Mouse (Mus musculus): ENCODE results near the gene Ccdc184. TPM values are rescaled to one million over a fixed set of nuclear protein-coding genes. Genes with fewer than 3 reads are reported as not detected.

Ccdc184 gene
- total RNA-seq, 1 experiment from 2014 or later, result 0.10 TPM

GRCm38 (mm10) chr15:98152916-98153315 is 14.0 kb upstream of the Ccdc184 start:
- no peak for ATAC-seq (replicated peaks in 1 of 2; ENCODE audit: insufficient read depth in 1 of 2, low FRiP score in 2 of 2, low TSS enrichment in 1 of 2, low read depth in 1 of 2, poor library complexity in 2 of 2, severe bottlenecking in 2 of 2)

- peak; percentile 53 to 74; a peak in 3 of 4 replicates for ATAC-seq (replicated peaks in 1 of 2; ENCODE audit: insufficient read depth in 1 of 2, low FRiP score in 2 of 2, low TSS enrichment in 1 of 2, low read depth in 1 of 2, poor library complexity in 2 of 2, severe bottlenecking in 2 of 2)
Measured at GRCm38 (mm10) chr15:98153625-98154024, 13.3 kb upstream of the Ccdc184 start.

- no peak for ATAC-seq (replicated peaks in 1 of 2; ENCODE audit: insufficient read depth in 1 of 2, low FRiP score in 2 of 2, low TSS enrichment in 1 of 2, low read depth in 1 of 2, poor library complexity in 2 of 2, severe bottlenecking in 2 of 2)
Measured at GRCm38 (mm10) chr15:98154146-98154545, 12.8 kb upstream of the Ccdc184 start.

- ATAC-seq (replicated peaks in 1 of 2; ENCODE audit: insufficient read depth in 1 of 2, low FRiP score in 2 of 2, low TSS enrichment in 1 of 2, low read depth in 1 of 2, poor library complexity in 2 of 2, severe bottlenecking in 2 of 2), result no peak
Measured at GRCm38 (mm10) chr15:98154631-98155030, 12.3 kb upstream of the Ccdc184 start.

- ATAC-seq (replicated peaks in 1 of 2; ENCODE audit: insufficient read depth in 1 of 2, low FRiP score in 2 of 2, low TSS enrichment in 1 of 2, low read depth in 1 of 2, poor library complexity in 2 of 2, severe bottlenecking in 2 of 2), result no peak
Measured at GRCm38 (mm10) chr15:98155272-98155671, 11.7 kb upstream of the Ccdc184 start.

- no peak for ATAC-seq (replicated peaks in 1 of 2; ENCODE audit: insufficient read depth in 1 of 2, low FRiP score in 2 of 2, low TSS enrichment in 1 of 2, low read depth in 1 of 2, poor library complexity in 2 of 2, severe bottlenecking in 2 of 2)
Measured at GRCm38 (mm10) chr15:98155944-98156343, 11.0 kb upstream of the Ccdc184 start.

- ATAC-seq (replicated peaks in 1 of 2; ENCODE audit: insufficient read depth in 1 of 2, low FRiP score in 2 of 2, low TSS enrichment in 1 of 2, low read depth in 1 of 2, poor library complexity in 2 of 2, severe bottlenecking in 2 of 2), result no peak
Measured at GRCm38 (mm10) chr15:98157253-98157652, 9.7 kb upstream of the Ccdc184 start.

- no peak; a peak in 1 of 4 replicates for ATAC-seq (replicated peaks in 1 of 2; ENCODE audit: insufficient read depth in 1 of 2, low FRiP score in 2 of 2, low TSS enrichment in 1 of 2, low read depth in 1 of 2, poor library complexity in 2 of 2, severe bottlenecking in 2 of 2)
Measured at GRCm38 (mm10) chr15:98161026-98161805, 5.7 kb upstream of the Ccdc184 start.

GRCm38 (mm10) chr15:98162561-98162960 is 4.4 kb upstream of the Ccdc184 start:
- no peak for ATAC-seq (replicated peaks in 1 of 2; ENCODE audit: insufficient read depth in 1 of 2, low FRiP score in 2 of 2, low TSS enrichment in 1 of 2, low read depth in 1 of 2, poor library complexity in 2 of 2, severe bottlenecking in 2 of 2)

GRCm38 (mm10) chr15:98165525-98165924 is 1.4 kb upstream of the Ccdc184 start, which contains the start of gene Asb8:
TSS of gene Asb8 (minus strand) at chr15:98165625.
- ATAC-seq (replicated peaks in 1 of 2; ENCODE audit: insufficient read depth in 1 of 2, low FRiP score in 2 of 2, low TSS enrichment in 1 of 2, low read depth in 1 of 2, poor library complexity in 2 of 2, severe bottlenecking in 2 of 2), result no peak

GRCm38 (mm10) chr15:98167645-98168621 is 975 bp downstream of the Ccdc184 start:
- ATAC-seq (replicated peaks in 1 of 2; ENCODE audit: insufficient read depth in 1 of 2, low FRiP score in 2 of 2, low TSS enrichment in 1 of 2, low read depth in 1 of 2, poor library complexity in 2 of 2, severe bottlenecking in 2 of 2), result peak; percentile 62 to 74; a peak in 3 of 4 replicates

- no peak for ATAC-seq (replicated peaks in 1 of 2; ENCODE audit: insufficient read depth in 1 of 2, low FRiP score in 2 of 2, low TSS enrichment in 1 of 2, low read depth in 1 of 2, poor library complexity in 2 of 2, severe bottlenecking in 2 of 2)
Measured at GRCm38 (mm10) chr15:98168622-98169004, 1.7 kb downstream of the Ccdc184 start.

GRCm38 (mm10) chr15:98170365-98170764 is 3.4 kb downstream of the Ccdc184 start:
- ATAC-seq (replicated peaks in 1 of 2; ENCODE audit: insufficient read depth in 1 of 2, low FRiP score in 2 of 2, low TSS enrichment in 1 of 2, low read depth in 1 of 2, poor library complexity in 2 of 2, severe bottlenecking in 2 of 2), result 0 out of 4 replicates have a peak, but pooled peaks of 1 of the 2 experiments have one; percentile 41

GRCm38 (mm10) chr15:98170917-98171316 is 4.0 kb downstream of the Ccdc184 start:
- no peak for ATAC-seq (replicated peaks in 1 of 2; ENCODE audit: insufficient read depth in 1 of 2, low FRiP score in 2 of 2, low TSS enrichment in 1 of 2, low read depth in 1 of 2, poor library complexity in 2 of 2, severe bottlenecking in 2 of 2)

- ATAC-seq (replicated peaks in 1 of 2; ENCODE audit: insufficient read depth in 1 of 2, low FRiP score in 2 of 2, low TSS enrichment in 1 of 2, low read depth in 1 of 2, poor library complexity in 2 of 2, severe bottlenecking in 2 of 2), result no peak
Measured at GRCm38 (mm10) chr15:98172113-98172512, 5.2 kb downstream of the Ccdc184 start.

GRCm38 (mm10) chr15:98173821-98174220 is 6.9 kb downstream of the Ccdc184 start:
- ATAC-seq (replicated peaks in 1 of 2; ENCODE audit: insufficient read depth in 1 of 2, low FRiP score in 2 of 2, low TSS enrichment in 1 of 2, low read depth in 1 of 2, poor library complexity in 2 of 2, severe bottlenecking in 2 of 2), result no peak

GRCm38 (mm10) chr15:98177320-98177719 is 10.4 kb downstream of the Ccdc184 start:
- no peak for ATAC-seq (replicated peaks in 1 of 2; ENCODE audit: insufficient read depth in 1 of 2, low FRiP score in 2 of 2, low TSS enrichment in 1 of 2, low read depth in 1 of 2, poor library complexity in 2 of 2, severe bottlenecking in 2 of 2)

- no peak for ATAC-seq (replicated peaks in 1 of 2; ENCODE audit: insufficient read depth in 1 of 2, low FRiP score in 2 of 2, low TSS enrichment in 1 of 2, low read depth in 1 of 2, poor library complexity in 2 of 2, severe bottlenecking in 2 of 2)
Measured at GRCm38 (mm10) chr15:98180567-98181131, 13.7 kb downstream of the Ccdc184 start.
